Mouse (Mus musculus): ENCODE data around the gene Efcab7. TPM values are rescaled to one million over a fixed set of nuclear protein-coding genes. Genes with fewer than 3 reads are reported as not detected.

Gene Efcab7
- total and polyA plus RNA-seq, 3 experiments: 1.6 to 3.8 (median 3.1) TPM

DNA sequence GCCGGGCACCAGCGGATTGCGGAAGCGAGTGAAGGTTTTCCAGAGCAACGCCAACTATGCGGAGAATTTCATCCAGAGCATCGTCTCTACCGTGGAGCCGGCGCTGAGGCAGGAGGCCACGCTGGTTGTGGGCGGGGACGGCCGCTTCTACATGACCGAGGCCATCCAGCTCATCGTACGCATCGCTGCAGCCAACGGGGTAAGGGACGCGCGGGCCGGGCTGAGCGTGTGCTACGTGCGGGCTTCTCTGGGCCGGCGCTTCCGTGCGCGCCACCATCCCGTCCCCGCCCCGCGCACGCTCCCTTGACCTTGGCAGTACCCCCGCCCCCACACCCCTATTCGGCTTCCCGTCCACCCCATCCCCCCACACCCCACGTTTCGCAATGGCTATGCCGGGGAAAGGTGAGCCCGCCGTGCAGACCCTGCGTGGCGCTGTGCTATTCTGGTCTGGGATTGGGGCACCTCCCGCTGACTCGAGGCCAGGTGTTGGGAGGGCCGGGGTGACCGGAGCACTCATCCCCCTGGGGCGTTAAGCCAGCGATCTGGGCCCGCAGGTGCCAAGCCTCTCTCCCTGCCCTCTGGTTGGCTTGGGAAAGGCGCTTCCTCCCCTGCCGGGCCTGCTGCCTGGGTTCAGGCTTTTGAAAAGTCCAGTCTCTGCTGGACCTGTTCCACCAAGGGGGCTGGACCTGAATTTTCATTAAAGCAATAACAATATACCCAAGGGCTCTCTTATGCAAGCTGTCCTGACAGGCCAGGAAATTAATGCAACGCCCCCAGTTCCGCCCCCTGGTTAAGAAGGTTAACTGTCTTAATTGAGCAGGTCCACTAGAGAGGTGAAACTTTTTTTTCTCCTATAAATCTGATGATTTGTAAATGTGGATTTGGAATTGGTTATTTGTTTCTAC, 100.9 kb downstream of the Efcab7 start, which contains the start of gene Itgb3bp:
Gene Itgb3bp, minus strand, starts transcription at position 201 of the 905 bp plus-strand sequence.
- Histone ChIP-seq H3K4me3 (peak within 1 kb of the TSS; percentile 88), H3K27ac (peak within 1 kb of the TSS; percentile 93), H3K9ac (ENCODE audit: low read depth, low read length) (peak within 1 kb of the TSS; percentile 92), H3K79me2 (replicated peaks; ENCODE audit: control insufficient read depth, insufficient read depth, low read length) (no peaks in the 10 kb centered on the region), H3K36me3 (ENCODE audit: control insufficient read depth, insufficient read depth, low read length) (no peaks in the 10 kb centered on the region; the same call in 1 of the 2 replicates), H3K27me3 (ENCODE audit: control insufficient read depth, insufficient read depth, low read length) (no peaks in the 10 kb centered on the region), H3K4me1 (ENCODE audit: control insufficient read depth, insufficient read depth, low read length) (peaks cover 1% of the 10 kb centered on the region; the same call in 1 of the 2 replicates)
- TF ChIP-seq CTCF (IDR thresholded peaks at IDR 0.05): no peak
- TF ChIP-seq POLR2A (IDR thresholded peaks at IDR 0.05; ENCODE audit: insufficient read depth, low read depth, low read length): 0 out of 2 replicates have a peak, but pooled peaks have one; percentile 39
- peak; percentile 63 for TF ChIP-seq EP300 (IDR thresholded peaks at IDR 0.05; ENCODE audit: insufficient read depth, low read depth, low read length)
- under 1% methylated on average over 56 of the region's 57 CpGs for WGBS
- peak; percentile 84 to 90 for DNase-seq
- intact Hi-C loops (cut with DNase I): loop anchor here (10.0 kb wide), 1 partner anchor 215 kb away; the partner anchor contains the start of gene Alg6

DNA sequence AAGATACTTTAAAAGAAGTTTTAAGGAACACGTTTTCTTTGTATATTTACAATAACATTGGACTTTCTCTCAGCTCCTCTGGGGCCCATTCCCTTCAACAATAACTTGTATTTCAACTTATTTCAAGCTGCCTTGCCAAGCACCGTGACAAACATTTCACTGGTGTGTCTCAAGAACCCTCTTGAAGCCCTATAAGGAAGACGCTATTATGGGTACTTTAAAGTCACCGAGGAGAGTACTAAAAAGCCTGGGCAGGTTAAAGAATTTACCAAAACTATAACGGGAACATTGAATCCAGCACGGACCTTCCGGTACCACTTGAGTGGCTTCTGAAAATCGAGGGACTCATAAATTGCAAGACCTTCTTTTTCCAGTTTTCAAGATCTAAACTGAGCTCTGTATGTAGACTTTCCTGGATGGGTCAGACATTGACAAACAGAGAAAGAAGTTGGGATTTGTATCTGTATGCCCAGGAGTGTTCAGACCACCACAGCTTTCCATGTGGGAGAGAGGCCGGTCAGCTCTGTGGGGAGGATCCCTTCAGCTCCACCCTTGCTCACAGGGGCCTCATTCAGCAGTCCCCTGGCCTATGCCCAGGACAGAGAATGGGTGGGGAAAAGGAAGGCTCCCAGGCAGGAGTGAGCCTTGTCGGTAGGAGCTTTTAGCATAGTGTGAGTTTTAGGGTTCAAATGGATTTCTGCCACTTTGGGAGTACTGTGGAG, 101.7 kb downstream of the Efcab7 start:
- intact Hi-C loops (cut with DNase I): no loop called here
- H3K36me3 ChIP-seq (ENCODE audit: control insufficient read depth, insufficient read depth, low read length): no peaks in the 10 kb centered on the region; the same call in 1 of the 2 replicates
- TF ChIP-seq EP300 (IDR thresholded peaks at IDR 0.05; ENCODE audit: insufficient read depth, low read depth, low read length) (no peak), CTCF (IDR thresholded peaks at IDR 0.05) (no peak), POLR2A (IDR thresholded peaks at IDR 0.05; ENCODE audit: insufficient read depth, low read depth, low read length) (no peak)
- H3K4me1 ChIP-seq (ENCODE audit: control insufficient read depth, insufficient read depth, low read length): peaks cover 1% of the 10 kb centered on the region; the same call in 1 of the 2 replicates
- no peaks in the 10 kb centered on the region for H3K79me2 ChIP-seq (replicated peaks; ENCODE audit: control insufficient read depth, insufficient read depth, low read length)
- peak overlapping the region; percentile 37 for H3K9ac ChIP-seq (ENCODE audit: low read depth, low read length)
- no peaks in the 10 kb centered on the region for H3K27me3 ChIP-seq (ENCODE audit: control insufficient read depth, insufficient read depth, low read length)
- 33% methylated on average over 10 of the region's 10 CpGs for WGBS
- peak; percentile 48 to 50 for DNase-seq
- H3K4me3 ChIP-seq: peak overlapping the region; percentile 88
- peak overlapping the region; percentile 93 for H3K27ac ChIP-seq

DNA sequence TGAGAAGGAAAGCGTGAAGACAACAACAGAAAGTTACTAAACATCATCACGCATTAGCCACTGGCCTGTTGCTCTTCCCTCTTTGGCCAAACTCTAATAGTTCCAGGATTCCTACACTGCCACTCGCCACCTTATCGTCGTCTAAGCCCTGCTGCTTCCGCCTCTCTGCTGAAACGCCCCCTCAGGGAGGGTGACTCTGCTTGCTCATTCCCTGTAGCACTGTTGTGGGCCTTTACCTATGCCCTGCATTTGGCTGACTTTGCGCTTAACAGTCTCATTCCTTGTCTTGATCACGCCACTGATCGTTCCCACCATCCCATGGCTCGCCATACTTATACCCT, 102.2 kb downstream of the Efcab7 start:
- peaks cover 1% of the 10 kb centered on the region; the same call in 1 of the 2 replicates for H3K4me1 ChIP-seq (ENCODE audit: control insufficient read depth, insufficient read depth, low read length)
- 51% methylated on average over 11 of the region's 11 CpGs for WGBS

DNA sequence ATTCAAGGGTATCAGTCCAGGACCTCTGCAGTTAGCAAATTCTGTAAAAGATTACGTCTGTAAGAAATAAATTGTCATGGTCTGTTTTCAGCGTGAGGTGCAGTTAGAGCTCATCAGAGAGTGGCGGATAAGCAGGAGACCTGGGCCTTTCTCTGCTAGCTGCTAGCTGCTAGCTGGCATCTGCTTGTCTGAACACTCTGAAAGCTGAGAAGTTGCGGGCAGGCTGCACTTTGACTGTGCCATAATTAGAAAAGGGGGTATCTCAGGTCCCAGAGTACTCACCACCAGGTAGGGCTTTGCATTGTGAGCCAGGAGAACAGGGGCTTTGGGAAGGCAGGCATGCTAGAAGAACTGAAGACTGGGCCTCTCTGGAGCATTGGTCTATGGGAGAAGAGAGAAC, 102.8 kb downstream of the Efcab7 start:
- H3K4me1 ChIP-seq (ENCODE audit: control insufficient read depth, insufficient read depth, low read length): peaks cover 1% of the 10 kb centered on the region; the same call in 1 of the 2 replicates
- H3K36me3 ChIP-seq (ENCODE audit: control insufficient read depth, insufficient read depth, low read length): peaks cover 2% of the 10 kb centered on the region; the same call in 1 of the 2 replicates
- H3K9ac ChIP-seq (ENCODE audit: low read depth, low read length): no peak overlapping the region
- peak overlapping the region; percentile 93 for H3K27ac ChIP-seq
- 67% methylated on average over 4 of the region's 4 CpGs for WGBS
- intact Hi-C loops (cut with DNase I): no loop called here
- peak overlapping the region; percentile 88; the same call in 1 of the 2 replicates for H3K4me3 ChIP-seq
- no peaks in the 10 kb centered on the region for H3K27me3 ChIP-seq (ENCODE audit: control insufficient read depth, insufficient read depth, low read length)
- no peak for TF ChIP-seq CTCF (IDR thresholded peaks at IDR 0.05)
- peak; percentile 72 for TF ChIP-seq POLR2A (IDR thresholded peaks at IDR 0.05; ENCODE audit: insufficient read depth, low read depth, low read length)
- H3K79me2 ChIP-seq (replicated peaks; ENCODE audit: control insufficient read depth, insufficient read depth, low read length): no peaks in the 10 kb centered on the region
- no peak for DNase-seq

More for the DNA sequence above, 102.2 kb downstream of the Efcab7 start:
- intact Hi-C loops (cut with DNase I): no loop called here
- TF ChIP-seq EP300 (IDR thresholded peaks at IDR 0.05; ENCODE audit: insufficient read depth, low read depth, low read length) (no peak), POLR2A (IDR thresholded peaks at IDR 0.05; ENCODE audit: insufficient read depth, low read depth, low read length) (0 out of 2 replicates have a peak, but pooled peaks have one; percentile 30)
- H3K4me3 ChIP-seq: peak overlapping the region; percentile 88
- peaks cover 2% of the 10 kb centered on the region; the same call in 1 of the 2 replicates for H3K36me3 ChIP-seq (ENCODE audit: control insufficient read depth, insufficient read depth, low read length)
- H3K9ac ChIP-seq (ENCODE audit: low read depth, low read length): peak overlapping the region; percentile 0
- no peaks in the 10 kb centered on the region for H3K79me2 ChIP-seq (replicated peaks; ENCODE audit: control insufficient read depth, insufficient read depth, low read length)
- H3K27me3 ChIP-seq (ENCODE audit: control insufficient read depth, insufficient read depth, low read length): no peaks in the 10 kb centered on the region
- DNase-seq: no peak
- peak overlapping the region; percentile 93 for H3K27ac ChIP-seq

DNA sequence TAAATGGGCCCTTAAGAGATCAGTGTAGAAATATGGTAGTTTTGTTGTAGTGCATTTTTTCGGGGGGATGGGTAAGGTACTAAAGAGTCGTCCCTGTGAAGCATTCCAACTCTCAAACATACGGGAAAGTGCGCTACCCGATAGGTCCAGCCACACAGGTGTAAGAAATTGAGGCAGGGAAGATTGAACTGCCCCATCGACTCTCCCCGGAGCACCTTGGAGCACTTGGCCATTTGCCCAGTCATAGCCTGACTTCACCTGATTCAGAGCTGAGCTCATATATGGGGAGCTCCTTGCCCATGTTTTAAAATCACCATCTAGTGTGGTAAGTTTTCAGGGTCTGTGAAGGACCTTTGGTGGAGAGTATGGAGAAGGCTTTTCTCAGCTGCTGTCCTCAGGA, 105.9 kb downstream of the Efcab7 start:
- Histone ChIP-seq H3K4me1 (ENCODE audit: control insufficient read depth, insufficient read depth, low read length) (peaks cover 5% of the 10 kb centered on the region; the same call in 1 of the 2 replicates), H3K27ac (peak overlapping the region; percentile 12), H3K9ac (ENCODE audit: low read depth, low read length) (no peak overlapping the region), H3K36me3 (ENCODE audit: control insufficient read depth, insufficient read depth, low read length) (peaks cover 2% of the 10 kb centered on the region; the same call in 1 of the 2 replicates), H3K79me2 (replicated peaks; ENCODE audit: control insufficient read depth, insufficient read depth, low read length) (0 out of 2 replicates have a peak, but pooled peaks cover 2% of the 10 kb centered on the region), H3K4me3 (no peak overlapping the region), H3K27me3 (ENCODE audit: control insufficient read depth, insufficient read depth, low read length) (no peaks in the 10 kb centered on the region)
- DNase-seq: no peak
- intact Hi-C loops (cut with DNase I): no loop called here
- WGBS: 78% methylated on average over 7 of the region's 7 CpGs
- TF ChIP-seq EP300 (IDR thresholded peaks at IDR 0.05; ENCODE audit: insufficient read depth, low read depth, low read length) (no peak), CTCF (IDR thresholded peaks at IDR 0.05) (no peak), POLR2A (IDR thresholded peaks at IDR 0.05; ENCODE audit: insufficient read depth, low read depth, low read length) (no peak)

Measured in heart, adult 2 months (tissue).